Mouse (Mus musculus): ENCODE measurements at regions not wholly inside any gene's neighbourhood (a gene's known extent, or its start where the extent isn't known, plus 50 kb on each side); places are given as distances from the start of the nearest gene placed in this dataset.

GRCm38 (mm10) chr13:99679430-99679829, 163.1 kb upstream of the Map1b start:
- no peak overlapping the region for H3K27ac ChIP-seq
- no peaks in the 10 kb centered on the region for H3K36me3 ChIP-seq (ENCODE audit: control insufficient read depth, insufficient read depth, low read length)
- no peaks in the 10 kb centered on the region for H3K79me2 ChIP-seq (replicated peaks; ENCODE audit: control insufficient read depth, insufficient read depth, low read length)
- no peak for TF ChIP-seq POLR2A (IDR thresholded peaks at IDR 0.05; ENCODE audit: insufficient read depth, low read depth, low read length)
- TF ChIP-seq EP300 (IDR thresholded peaks at IDR 0.05; ENCODE audit: insufficient read depth, low read depth, low read length) = no peak
- no peak for TF ChIP-seq CTCF (IDR thresholded peaks at IDR 0.05)
- H3K4me3 ChIP-seq = no peak overlapping the region
- H3K27me3 ChIP-seq (ENCODE audit: control insufficient read depth, insufficient read depth, low read length) = no peaks in the 10 kb centered on the region
- intact Hi-C loops (cut with DNase I) = no loop called here
- no peak overlapping the region for H3K9ac ChIP-seq (ENCODE audit: low read depth, low read length)
- WGBS = 5% methylated on average over 2 of the region's 2 CpGs
- peak; percentile 18 to 40 for DNase-seq
- H3K4me1 ChIP-seq (ENCODE audit: control insufficient read depth, insufficient read depth, low read length) = no peaks in the 10 kb centered on the region; the same call in 1 of the 2 replicates

GRCm38 (mm10) chr13:99676393-99676792, 160.1 kb upstream of the Map1b start:
- H3K4me1 ChIP-seq (ENCODE audit: control insufficient read depth, insufficient read depth, low read length) = peaks cover 3% of the 10 kb centered on the region
- H3K79me2 ChIP-seq (replicated peaks; ENCODE audit: control insufficient read depth, insufficient read depth, low read length) = no peaks in the 10 kb centered on the region
- intact Hi-C loops (cut with DNase I) = no loop called here
- H3K9ac ChIP-seq (ENCODE audit: low read depth, low read length) = no peak overlapping the region
- H3K4me3 ChIP-seq = no peak overlapping the region
- WGBS = 35% methylated on average over 1 of the region's 1 CpGs
- no peak for TF ChIP-seq CTCF (IDR thresholded peaks at IDR 0.05)
- no peak for TF ChIP-seq POLR2A (IDR thresholded peaks at IDR 0.05; ENCODE audit: insufficient read depth, low read depth, low read length)
- no peak for TF ChIP-seq EP300 (IDR thresholded peaks at IDR 0.05; ENCODE audit: insufficient read depth, low read depth, low read length)
- no peak for DNase-seq
- H3K27me3 ChIP-seq (ENCODE audit: control insufficient read depth, insufficient read depth, low read length) = no peaks in the 10 kb centered on the region
- H3K36me3 ChIP-seq (ENCODE audit: control insufficient read depth, insufficient read depth, low read length) = no peaks in the 10 kb centered on the region
- no peak overlapping the region for H3K27ac ChIP-seq

DNA sequence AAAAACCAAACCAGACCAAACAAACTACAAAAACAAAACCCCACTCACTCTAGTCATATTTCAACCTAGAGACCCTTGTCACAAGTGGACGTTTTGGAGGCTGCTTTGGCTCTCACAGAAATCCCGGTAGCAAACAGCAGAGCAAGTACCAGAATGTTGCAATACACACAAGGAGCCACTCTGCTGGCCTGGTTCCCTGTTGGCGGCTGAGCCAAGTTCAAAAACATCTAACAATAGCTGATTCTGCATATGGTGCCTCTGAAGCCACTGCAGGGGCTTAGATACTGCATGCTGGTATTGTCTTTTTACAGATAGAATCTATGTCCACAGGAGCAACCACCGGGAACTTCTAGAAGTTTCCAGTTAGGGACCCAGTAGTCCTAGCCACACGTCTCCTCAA, 159.6 kb upstream of the Map1b start:
- Histone ChIP-seq H3K9ac (ENCODE audit: low read depth, low read length) (no peak overlapping the region), H3K4me3 (no peak overlapping the region), H3K27ac (no peak overlapping the region), H3K4me1 (ENCODE audit: control insufficient read depth, insufficient read depth, low read length) (peaks cover 3% of the 10 kb centered on the region), H3K27me3 (ENCODE audit: control insufficient read depth, insufficient read depth, low read length) (no peaks in the 10 kb centered on the region), H3K79me2 (replicated peaks; ENCODE audit: control insufficient read depth, insufficient read depth, low read length) (no peaks in the 10 kb centered on the region), H3K36me3 (ENCODE audit: control insufficient read depth, insufficient read depth, low read length) (no peaks in the 10 kb centered on the region)
- intact Hi-C loops (cut with DNase I) = no loop called here
- no peak for TF ChIP-seq POLR2A (IDR thresholded peaks at IDR 0.05; ENCODE audit: insufficient read depth, low read depth, low read length)
- no peak for TF ChIP-seq CTCF (IDR thresholded peaks at IDR 0.05)
- no peak for TF ChIP-seq EP300 (IDR thresholded peaks at IDR 0.05; ENCODE audit: insufficient read depth, low read depth, low read length)
- 62% methylated on average over 5 of the region's 5 CpGs for WGBS
- peak; percentile 40 to 53 for DNase-seq

- peaks cover 3% of the 10 kb centered on the region; the same call in 1 of the 2 replicates for H3K4me1 ChIP-seq (ENCODE audit: control insufficient read depth, insufficient read depth, low read length)
- H3K27me3 ChIP-seq (ENCODE audit: control insufficient read depth, insufficient read depth, low read length) = no peaks in the 10 kb centered on the region
- WGBS = 47% methylated on average over 1 of the region's 1 CpGs
- no peak overlapping the region for H3K4me3 ChIP-seq
- no peak for TF ChIP-seq POLR2A (IDR thresholded peaks at IDR 0.05; ENCODE audit: insufficient read depth, low read depth, low read length)
- TF ChIP-seq EP300 (IDR thresholded peaks at IDR 0.05; ENCODE audit: insufficient read depth, low read depth, low read length) = no peak
- TF ChIP-seq CTCF (IDR thresholded peaks at IDR 0.05) = no peak
- H3K9ac ChIP-seq (ENCODE audit: low read depth, low read length) = no peak overlapping the region
- H3K79me2 ChIP-seq (replicated peaks; ENCODE audit: control insufficient read depth, insufficient read depth, low read length) = no peaks in the 10 kb centered on the region
- no peak for DNase-seq
- H3K36me3 ChIP-seq (ENCODE audit: control insufficient read depth, insufficient read depth, low read length) = no peaks in the 10 kb centered on the region
- intact Hi-C loops (cut with DNase I) = no loop called here
- no peak overlapping the region for H3K27ac ChIP-seq
Measured at GRCm38 (mm10) chr13:99672714-99673113, 156.4 kb upstream of the Map1b start.

GRCm38 (mm10) chr13:99671747-99672146, 155.4 kb upstream of the Map1b start:
- DNase-seq = no peak
- no peak overlapping the region for H3K27ac ChIP-seq
- H3K4me3 ChIP-seq = no peak overlapping the region
- TF ChIP-seq EP300 (IDR thresholded peaks at IDR 0.05; ENCODE audit: insufficient read depth, low read depth, low read length) (no peak), POLR2A (IDR thresholded peaks at IDR 0.05; ENCODE audit: insufficient read depth, low read depth, low read length) (no peak), CTCF (IDR thresholded peaks at IDR 0.05) (no peak)
- peaks cover 3% of the 10 kb centered on the region; the same call in 1 of the 2 replicates for H3K4me1 ChIP-seq (ENCODE audit: control insufficient read depth, insufficient read depth, low read length)
- WGBS = 94% methylated on average over 10 of the region's 10 CpGs
- no peaks in the 10 kb centered on the region for H3K79me2 ChIP-seq (replicated peaks; ENCODE audit: control insufficient read depth, insufficient read depth, low read length)
- no peak overlapping the region for H3K9ac ChIP-seq (ENCODE audit: low read depth, low read length)
- no peaks in the 10 kb centered on the region for H3K27me3 ChIP-seq (ENCODE audit: control insufficient read depth, insufficient read depth, low read length)
- intact Hi-C loops (cut with DNase I) = no loop called here
- H3K36me3 ChIP-seq (ENCODE audit: control insufficient read depth, insufficient read depth, low read length) = no peaks in the 10 kb centered on the region

DNA sequence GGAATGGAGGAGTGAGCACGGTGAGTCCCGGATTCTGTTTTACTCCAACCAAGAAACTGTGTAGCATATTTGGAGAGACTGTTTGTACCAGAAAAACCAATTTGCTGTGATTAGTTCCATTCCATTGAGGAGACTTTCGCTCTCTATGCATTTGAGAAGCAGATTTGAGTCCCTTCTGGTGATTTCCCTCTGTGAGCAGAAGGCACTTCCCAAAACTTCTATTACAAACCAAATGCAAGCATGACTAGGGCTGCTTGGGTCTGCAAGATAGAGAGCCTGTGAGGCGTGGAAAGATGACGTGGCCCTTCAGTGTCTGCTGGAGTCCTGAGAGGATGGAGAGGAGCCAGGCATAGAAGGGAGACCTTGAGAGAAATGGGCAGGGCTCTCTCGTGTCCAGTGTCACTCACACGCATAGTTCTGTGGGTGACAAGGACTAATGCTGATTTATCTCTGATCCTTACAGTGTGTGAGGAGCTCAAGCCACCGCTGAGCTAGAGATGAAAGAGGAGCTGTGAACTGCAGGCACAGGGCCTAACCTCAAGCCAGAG, 153.7 kb upstream of the Map1b start:
- Histone ChIP-seq H3K4me3 (no peak overlapping the region), H3K79me2 (replicated peaks; ENCODE audit: control insufficient read depth, insufficient read depth, low read length) (no peaks in the 10 kb centered on the region), H3K4me1 (ENCODE audit: control insufficient read depth, insufficient read depth, low read length) (peaks cover 3% of the 10 kb centered on the region; the same call in 1 of the 2 replicates), H3K36me3 (ENCODE audit: control insufficient read depth, insufficient read depth, low read length) (no peaks in the 10 kb centered on the region), H3K27me3 (ENCODE audit: control insufficient read depth, insufficient read depth, low read length) (no peaks in the 10 kb centered on the region), H3K27ac (no peak overlapping the region), H3K9ac (ENCODE audit: low read depth, low read length) (no peak overlapping the region)
- 72% methylated on average over 8 of the region's 8 CpGs for WGBS
- intact Hi-C loops (cut with DNase I) = no loop called here
- TF ChIP-seq POLR2A (IDR thresholded peaks at IDR 0.05; ENCODE audit: insufficient read depth, low read depth, low read length) (no peak), CTCF (IDR thresholded peaks at IDR 0.05) (no peak), EP300 (IDR thresholded peaks at IDR 0.05; ENCODE audit: insufficient read depth, low read depth, low read length) (no peak)
- DNase-seq = no peak
